In genomic region chr19:59193986-59194820, GRCm38 (mm10) we compare ENCODE assay signal across 9 mouse cellular contexts. TPM values are rescaled to one million over a fixed set of nuclear protein-coding genes. Genes with fewer than 3 reads are reported as not detected.
DNase-seq lines count a peak whose midpoint lies in the region; ATAC-seq lines count a peak whose summit lies in the region.
"Had no signal": no experiment of that assay in that cellular context is flagged by ENCODE, and none has a peak within 500 bp of the region (broad histone marks: within the 10 kb centered on the region; RNA-seq: fewer than 3 reads in every experiment).

No protein-coding gene starts in this region.

- H3K27ac ChIP-seq in hindbrain, embryonic 14.5 days, result no peak overlapping the region
- H3K27ac ChIP-seq: macrophage had no signal

- H3K4me2 ChIP-seq in hindbrain, embryonic 14.5 days (replicated peaks), result 0 out of 2 replicates have a peak overlapping the region, but pooled peaks have one; percentile 11

- ATAC-seq in hindbrain, embryonic 14.5 days (ENCODE audit: low FRiP score), result no peak

- no peak overlapping the region for H3K4me3 ChIP-seq in hindbrain, embryonic 14.5 days (replicated peaks; ENCODE audit: low read length)

- H3K27me3 ChIP-seq in hindbrain, embryonic 14.5 days (ENCODE audit: control insufficient read depth, insufficient read depth, low read length), result peaks cover 87% of the 10 kb centered on the region

- no peak overlapping the region for H3K9ac ChIP-seq in hindbrain, embryonic 14.5 days

- peak; percentile 43 to 56 for DNase-seq in kidney, postnatal 4 days
- DNase-seq in kidney, postnatal 14 days, result no peak
- peak; percentile 72 for DNase-seq in embryo, embryonic 11 days
- no peak for DNase-seq in hindbrain, embryonic 14.5 days (ENCODE audit: low spot score)
- DNase-seq in neural tube, embryonic 10.5 days (ENCODE audit: extremely low spot score, low spot score), result peak; percentile 80
- DNase-seq in layer of hippocampus, adult 18-20 months (ENCODE audit: low spot score in 2 of 2), result no peak
- DNase-seq in layer of hippocampus, adult 8-10 months (ENCODE audit: low spot score in 2 of 2), result no peak
- DNase-seq in natural killer cell, adult 2 months (ENCODE audit: low spot score in 2 of 2), result no peak

- H3K4me1 ChIP-seq in hindbrain, embryonic 14.5 days (replicated peaks; ENCODE audit: control insufficient read depth, insufficient read depth, low read length), result no peaks in the 10 kb centered on the region

- no peaks in the 10 kb centered on the region for H3K36me3 ChIP-seq in hindbrain, embryonic 14.5 days (replicated peaks; ENCODE audit: control insufficient read depth, insufficient read depth)

- under 1% methylated on average over 50 of the region's 50 CpGs for WGBS in hindbrain, embryonic 14.5 days

- no peaks in the 10 kb centered on the region for H3K9me3 ChIP-seq in hindbrain, embryonic 14.5 days (ENCODE audit: control insufficient read depth, low read length)

RNA-seq across cellular contexts. Expression of gene Vax1, which starts 24.3 kb away (rescaled TPM):
- polyA plus RNA-seq in hindbrain, embryonic 14.5 days (2014; fragmentation: Nextera tagmentation; extraction: Ambion mirVana), result not detected in 2 replicates
- 1 to 10 TPM in 1 of 2 experiments, under 1 TPM in 1; 0.62 to 1.7 TPM for total RNA-seq in layer of hippocampus, adult 18-20 months (2021)
- 1 to 10 TPM in 2 of 4 experiments, under 1 TPM in 1, not detected in 1; 0.86 to 1.3 (median 1.0) TPM for total RNA-seq in layer of hippocampus, adult 8-10 months (2022)
- polyA plus RNA-seq: macrophage had no signal

RNA-seq across cellular contexts. Expression of gene Kcnk18, which starts 24.8 kb away (rescaled TPM):
- polyA plus RNA-seq in hindbrain, embryonic 14.5 days (2014; fragmentation: Nextera tagmentation; extraction: Ambion mirVana), result not detected in 2 replicates
- total RNA-seq in layer of hippocampus, adult 18-20 months (2021), result not detected
- total RNA-seq in layer of hippocampus, adult 8-10 months (2022), result not detected
- polyA plus RNA-seq: macrophage had no signal

Comparison
In these comparisons a context has a peak if more than half of its experiments do, and no peak if none do; other contexts are left out.
1. DNase-seq: peak in kidney, postnatal 4 days (2 of 2), embryo, embryonic 11 days (single experiment) and neural tube, embryonic 10.5 days (single experiment); none in kidney, postnatal 14 days (single experiment), hindbrain, embryonic 14.5 days (single experiment), layer of hippocampus, adult 18-20 months (0 of 2), layer of hippocampus, adult 8-10 months (0 of 2) and natural killer cell, adult 2 months (0 of 2).